Mouse (Mus musculus): ENCODE results near the gene Prkar2b. TPM values are rescaled to one million over a fixed set of nuclear protein-coding genes. Genes with fewer than 3 reads are reported as not detected.

Prkar2b gene
- polyA plus RNA-seq, 1 experiment from 2014 or later = 123 TPM

DNA sequence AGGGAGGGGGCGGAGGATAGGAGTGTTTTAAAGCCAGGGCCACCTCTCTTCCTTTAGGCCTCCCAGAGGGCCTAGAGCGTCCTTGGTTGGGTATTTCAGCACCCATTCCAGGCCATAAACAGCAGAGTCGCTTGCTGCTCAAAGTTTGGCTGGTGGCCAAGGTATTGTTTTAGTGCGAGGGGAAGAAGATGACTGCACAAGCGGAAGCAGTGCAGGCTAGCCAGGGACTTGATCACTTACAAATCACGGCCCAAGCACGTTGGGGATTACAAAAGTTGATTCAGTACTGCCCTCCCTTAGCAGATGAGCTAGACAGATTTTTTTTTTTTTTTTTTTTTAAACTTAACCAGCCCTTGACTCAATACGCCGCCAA is 110.5 kb downstream of the Prkar2b start:
- 3% methylated on average over 9 of the region's 9 CpGs for WGBS
- Histone ChIP-seq H3K9ac (replicated peaks) (peak overlapping the region; percentile 51), H3K4me2 (peak overlapping the region; percentile 88), H3K4me3 (replicated peaks) (peak overlapping the region; percentile 87), H3K27ac (replicated peaks) (peak overlapping the region; percentile 87), H3K36me3 (no peaks in the 10 kb centered on the region), H3K9me3 (replicated peaks) (no peaks in the 10 kb centered on the region), H3K27me3 (replicated peaks) (no peaks in the 10 kb centered on the region), H3K4me1 (peaks cover 11% of the 10 kb centered on the region; the same call in 1 of the 2 replicates)
- no peak for ATAC-seq (ENCODE audit: low FRiP score)

GRCm38 (mm10) chr12:31949759-31950658 is 111.1 kb downstream of the Prkar2b start, which contains the start of gene Hbp1:
Gene Hbp1 (minus strand): TSS chr12:31950535.
- no peaks in the 10 kb centered on the region for H3K36me3 ChIP-seq
- H3K4me1 ChIP-seq = peaks cover 11% of the 10 kb centered on the region; the same call in 1 of the 2 replicates
- H3K4me2 ChIP-seq = peak within 1 kb of the TSS; percentile 88
- peak within 1 kb of the TSS; percentile 87 for H3K4me3 ChIP-seq (replicated peaks)
- H3K27ac ChIP-seq (replicated peaks) = peak within 1 kb of the TSS; percentile 97
- under 1% methylated on average over 60 of the region's 71 CpGs for WGBS
- ATAC-seq (ENCODE audit: low FRiP score) = peak; percentile 95
- peak within 1 kb of the TSS; percentile 69 for H3K9ac ChIP-seq (replicated peaks)
- no peaks in the 10 kb centered on the region for H3K9me3 ChIP-seq (replicated peaks)
- H3K27me3 ChIP-seq (replicated peaks) = no peaks in the 10 kb centered on the region

DNA sequence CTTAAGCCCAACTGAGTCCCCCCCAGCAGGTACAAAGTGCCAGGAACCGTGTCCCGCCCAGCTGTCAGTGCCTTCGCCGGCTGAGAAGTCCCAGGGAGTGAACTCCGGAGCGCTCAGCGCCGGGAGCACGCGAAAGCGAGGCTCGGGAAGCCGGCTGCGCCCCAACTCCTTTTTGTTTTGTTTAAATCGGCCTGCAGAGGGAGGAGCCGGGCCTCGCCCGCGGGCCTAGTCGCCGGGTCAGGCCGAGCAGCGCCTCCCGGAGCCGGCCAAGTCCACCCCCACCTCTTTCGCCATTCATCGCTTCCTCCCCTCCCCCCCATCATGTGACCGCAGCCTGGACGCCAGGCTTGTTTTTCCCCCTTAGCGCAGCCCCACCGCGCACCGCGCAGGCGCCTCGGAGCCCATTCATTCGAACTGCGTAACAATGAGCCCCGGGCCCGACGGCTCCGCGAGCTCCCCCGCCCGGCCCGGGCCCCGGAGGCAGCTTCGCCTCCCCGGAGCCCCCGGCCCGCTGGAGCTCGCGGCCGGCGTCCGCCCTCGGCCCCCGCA is 111.8 kb downstream of the Prkar2b start:
- WGBS = under 1% methylated on average over 56 of the region's 58 CpGs
- Histone ChIP-seq H3K27ac (replicated peaks) (peak overlapping the region; percentile 97), H3K4me2 (peak overlapping the region; percentile 69), H3K27me3 (replicated peaks) (no peaks in the 10 kb centered on the region), H3K36me3 (no peaks in the 10 kb centered on the region), H3K4me3 (replicated peaks) (peak overlapping the region; percentile 87), H3K9me3 (replicated peaks) (no peaks in the 10 kb centered on the region), H3K9ac (replicated peaks) (peak overlapping the region; percentile 69), H3K4me1 (peaks cover 11% of the 10 kb centered on the region; the same call in 1 of the 2 replicates)
- ATAC-seq (ENCODE audit: low FRiP score) = peak; percentile 88

DNA sequence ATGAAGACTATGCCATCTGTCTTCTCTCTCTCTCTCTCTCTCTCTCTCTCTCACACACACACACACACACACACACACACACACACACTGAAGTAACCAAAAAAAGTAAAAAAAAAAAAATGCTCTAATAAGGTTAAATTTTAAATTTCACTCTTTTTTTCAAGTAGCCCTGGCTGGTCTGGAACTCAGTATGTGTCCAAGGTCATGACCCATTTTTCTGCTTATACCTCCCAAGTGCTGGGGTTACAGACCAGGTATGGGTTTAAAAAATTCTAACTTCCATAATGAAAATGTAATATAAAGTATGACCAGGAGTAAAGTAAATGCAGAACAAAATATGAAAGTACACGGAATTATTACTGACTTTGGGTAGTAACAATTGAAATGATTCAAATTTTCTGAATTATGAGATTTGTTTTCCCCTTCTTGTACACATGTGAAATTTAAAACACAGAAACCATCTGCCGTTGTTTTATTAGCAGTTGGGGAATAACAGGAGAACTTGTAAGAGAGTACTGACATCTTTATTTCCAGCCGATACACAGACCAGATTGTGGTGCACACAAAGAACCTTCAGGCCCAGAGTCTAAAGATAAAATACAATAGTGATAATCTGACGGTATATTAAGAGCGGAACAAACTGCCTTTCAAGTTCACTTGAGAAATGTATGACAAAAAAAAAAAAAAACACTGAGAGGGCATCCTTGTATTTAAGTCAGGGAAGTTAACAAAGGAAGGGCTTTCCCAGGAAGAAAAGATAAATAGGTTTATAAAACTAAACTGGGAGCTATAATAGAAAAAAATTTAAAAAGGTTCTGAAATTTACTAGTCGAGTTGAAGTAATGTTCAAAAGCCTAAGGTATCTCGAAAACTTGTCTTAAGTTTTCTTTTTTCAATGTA is 112.7 kb downstream of the Prkar2b start:
- Histone ChIP-seq H3K27me3 (replicated peaks) (no peaks in the 10 kb centered on the region), H3K9me3 (replicated peaks) (no peaks in the 10 kb centered on the region), H3K9ac (replicated peaks) (peak overlapping the region; percentile 69), H3K27ac (replicated peaks) (peak overlapping the region; percentile 97; the same call in 1 of the 2 replicates), H3K4me1 (peaks cover 11% of the 10 kb centered on the region; the same call in 1 of the 2 replicates), H3K36me3 (peaks cover 4% of the 10 kb centered on the region), H3K4me2 (peak overlapping the region; percentile 69), H3K4me3 (replicated peaks) (peak overlapping the region; percentile 87)
- ATAC-seq (ENCODE audit: low FRiP score) = no peak
- WGBS = 15% methylated on average over 7 of the region's 7 CpGs

GRCm38 (mm10) chr12:31947476-31947875 is 113.6 kb downstream of the Prkar2b start:
- no peaks in the 10 kb centered on the region for H3K27me3 ChIP-seq (replicated peaks)
- peaks cover 13% of the 10 kb centered on the region for H3K36me3 ChIP-seq
- WGBS = 91% methylated on average over 5 of the region's 5 CpGs

GRCm38 (mm10) chr12:31944405-31944804 is 116.7 kb downstream of the Prkar2b start:
- no peak overlapping the region for H3K27ac ChIP-seq (replicated peaks)
- peaks cover 3% of the 10 kb centered on the region; the same call in 1 of the 2 replicates for H3K4me1 ChIP-seq
- H3K9me3 ChIP-seq (replicated peaks) = no peaks in the 10 kb centered on the region
- no peak overlapping the region for H3K4me2 ChIP-seq
- H3K27me3 ChIP-seq (replicated peaks) = no peaks in the 10 kb centered on the region
- H3K36me3 ChIP-seq = peaks cover 24% of the 10 kb centered on the region
- ATAC-seq (ENCODE audit: low FRiP score) = no peak
- H3K4me3 ChIP-seq (replicated peaks) = no peak overlapping the region
- 95% methylated on average over 2 of the region's 2 CpGs for WGBS
- H3K9ac ChIP-seq (replicated peaks) = no peak overlapping the region

More at GRCm38 (mm10) chr12:31947476-31947875, 113.6 kb downstream of the Prkar2b start:
- Histone ChIP-seq H3K27ac (replicated peaks) (no peak overlapping the region), H3K4me3 (replicated peaks) (no peak overlapping the region), H3K9me3 (replicated peaks) (no peaks in the 10 kb centered on the region), H3K4me1 (peaks cover 11% of the 10 kb centered on the region; the same call in 1 of the 2 replicates), H3K9ac (replicated peaks) (no peak overlapping the region), H3K4me2 (no peak overlapping the region)
- no peak for ATAC-seq (ENCODE audit: low FRiP score)

DNA sequence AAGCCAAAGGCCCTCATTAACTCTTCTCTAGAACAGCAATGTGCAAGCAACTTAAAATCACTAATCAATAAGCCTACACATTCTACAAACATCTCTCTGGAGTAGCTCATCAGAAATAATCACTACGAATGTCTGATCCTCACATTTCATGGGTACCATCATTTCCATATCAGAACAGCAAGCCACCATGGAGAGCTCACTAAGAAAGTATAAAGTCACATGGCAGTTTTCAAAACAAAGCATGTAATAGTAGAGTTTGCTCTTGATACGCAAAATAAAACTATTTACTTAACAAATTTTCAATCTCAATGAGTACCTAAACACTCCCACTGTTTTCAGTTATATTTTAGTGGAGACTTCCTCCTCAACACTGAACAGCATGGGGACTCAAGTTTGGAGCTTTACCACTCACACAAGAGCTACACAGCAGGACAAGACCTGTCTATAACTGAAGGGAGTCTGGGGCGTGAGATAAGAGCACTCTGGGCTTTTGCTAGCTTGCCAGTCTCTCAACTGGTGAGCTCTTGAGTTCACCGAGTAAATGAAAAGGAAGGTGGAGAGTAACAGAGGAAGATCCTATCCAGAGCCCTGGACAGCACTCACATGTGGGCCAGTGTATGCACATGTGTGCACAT is 118.0 kb downstream of the Prkar2b start:
- Histone ChIP-seq H3K27me3 (replicated peaks) (no peaks in the 10 kb centered on the region), H3K36me3 (peaks cover 36% of the 10 kb centered on the region), H3K9me3 (replicated peaks) (no peaks in the 10 kb centered on the region), H3K27ac (replicated peaks) (no peak overlapping the region), H3K4me3 (replicated peaks) (no peak overlapping the region), H3K4me2 (no peak overlapping the region), H3K9ac (replicated peaks) (no peak overlapping the region), H3K4me1 (no peaks in the 10 kb centered on the region)
- no peak for ATAC-seq (ENCODE audit: low FRiP score)
- WGBS = 96% methylated on average over 4 of the region's 4 CpGs

DNA sequence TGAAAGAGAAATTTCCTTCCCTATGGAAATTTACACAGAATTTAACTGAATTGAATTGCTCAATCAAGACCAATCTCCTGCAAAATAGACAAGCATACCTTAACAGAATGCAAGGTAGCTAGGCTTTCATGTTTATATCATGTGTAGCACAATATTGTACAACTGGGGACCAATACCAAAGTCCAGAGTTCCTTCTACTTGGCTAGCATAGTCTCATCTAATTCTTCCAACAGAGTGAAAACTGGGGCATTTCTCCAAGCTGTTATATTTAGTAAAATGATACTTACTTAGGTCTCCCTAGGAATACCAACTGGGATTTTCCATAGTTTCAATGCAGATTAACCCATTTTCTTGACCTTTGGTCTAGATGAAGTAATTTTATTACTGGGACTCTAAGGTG is 122.1 kb downstream of the Prkar2b start:
- Histone ChIP-seq H3K9ac (replicated peaks) (no peak overlapping the region), H3K27ac (replicated peaks) (no peak overlapping the region), H3K4me3 (replicated peaks) (no peak overlapping the region), H3K9me3 (replicated peaks) (no peaks in the 10 kb centered on the region), H3K4me1 (no peaks in the 10 kb centered on the region), H3K36me3 (peaks cover 63% of the 10 kb centered on the region), H3K27me3 (replicated peaks) (no peaks in the 10 kb centered on the region), H3K4me2 (no peak overlapping the region)
- no peak for ATAC-seq (ENCODE audit: low FRiP score)

- H3K27me3 ChIP-seq (replicated peaks) = no peaks in the 10 kb centered on the region
- no peak overlapping the region for H3K4me2 ChIP-seq
- WGBS = 86% methylated on average over 4 of the region's 4 CpGs
- no peak overlapping the region for H3K27ac ChIP-seq (replicated peaks)
- H3K9ac ChIP-seq (replicated peaks) = no peak overlapping the region
- H3K9me3 ChIP-seq (replicated peaks) = no peaks in the 10 kb centered on the region
- H3K36me3 ChIP-seq = peaks cover 60% of the 10 kb centered on the region
- no peak for ATAC-seq (ENCODE audit: low FRiP score)
- H3K4me1 ChIP-seq = no peaks in the 10 kb centered on the region
- no peak overlapping the region for H3K4me3 ChIP-seq (replicated peaks)
Observed at GRCm38 (mm10) chr12:31938391-31938997, 122.6 kb downstream of the Prkar2b start.

DNA sequence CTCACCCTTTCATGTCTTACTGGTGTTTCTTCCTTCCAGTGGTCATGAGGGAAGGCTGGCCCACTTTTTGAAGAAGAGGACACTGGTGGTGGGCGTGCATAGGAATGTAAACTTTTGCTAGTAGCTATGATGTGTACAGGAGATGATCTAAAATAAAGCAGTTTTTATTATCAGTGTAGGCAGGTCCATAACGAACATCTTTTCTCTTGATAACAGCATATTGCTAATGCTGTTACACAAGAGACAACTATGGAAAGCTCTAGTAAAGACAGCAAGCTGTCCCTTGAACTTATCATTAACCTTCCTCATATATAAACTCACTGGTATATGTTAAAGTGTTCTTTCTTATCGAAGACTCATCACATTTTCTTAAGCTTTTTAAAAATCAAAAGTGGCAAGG is 123.5 kb downstream of the Prkar2b start:
- Histone ChIP-seq H3K4me2 (no peak overlapping the region), H3K4me1 (no peaks in the 10 kb centered on the region), H3K4me3 (replicated peaks) (no peak overlapping the region), H3K9ac (replicated peaks) (no peak overlapping the region), H3K27ac (replicated peaks) (no peak overlapping the region), H3K36me3 (peaks cover 58% of the 10 kb centered on the region), H3K27me3 (replicated peaks) (no peaks in the 10 kb centered on the region), H3K9me3 (replicated peaks) (no peaks in the 10 kb centered on the region)
- WGBS = 89% methylated on average over 3 of the region's 3 CpGs
- ATAC-seq (ENCODE audit: low FRiP score) = no peak
